Mouse (Mus musculus): ENCODE measurements around the gene Pkp1. TPM values are rescaled to one million over a fixed set of nuclear protein-coding genes. Genes with fewer than 3 reads are reported as not detected.

The Pkp1 gene
- 0.90 and 2.2 TPM in 2 replicates for polyA plus RNA-seq (2011; ENCODE audit: insufficient read length, low read depth, missing spikeins)

GRCm38 (mm10) chr1:135918644-135919407, at the start of gene Pkp1:
Gene Pkp1 (minus strand): TSS chr1:135919207.
- H3K4me3 ChIP-seq (ENCODE audit: insufficient read depth, low read length), result no peak within 1 kb of the TSS
- H3K27ac ChIP-seq (ENCODE audit: insufficient read depth, low read length), result no peak within 1 kb of the TSS
- TF ChIP-seq CTCF (IDR thresholded peaks at IDR 0.05; ENCODE audit: borderline replicate concordance, insufficient read depth, low read length), result no peak
- no peak for TF ChIP-seq POLR2A (IDR thresholded peaks at IDR 0.05; ENCODE audit: low read depth, low read length)
- H3K4me1 ChIP-seq (ENCODE audit: control insufficient read depth, insufficient read depth, low read length), result no peaks in the 10 kb centered on the region

GRCm38 (mm10) chr1:135967739-135968138, 48.7 kb upstream of the Pkp1 start:
- TF ChIP-seq CTCF (IDR thresholded peaks at IDR 0.05; ENCODE audit: borderline replicate concordance, insufficient read depth, low read length) (no peak), POLR2A (IDR thresholded peaks at IDR 0.05; ENCODE audit: low read depth, low read length) (no peak)
- no peak overlapping the region for H3K4me3 ChIP-seq (ENCODE audit: insufficient read depth, low read length)
- no peaks in the 10 kb centered on the region for H3K4me1 ChIP-seq (ENCODE audit: control insufficient read depth, insufficient read depth, low read length)
- no peak overlapping the region for H3K27ac ChIP-seq (ENCODE audit: insufficient read depth, low read length)

GRCm38 (mm10) chr1:135964561-135964960, 45.6 kb upstream of the Pkp1 start:
- no peak for TF ChIP-seq POLR2A (IDR thresholded peaks at IDR 0.05; ENCODE audit: low read depth, low read length)
- TF ChIP-seq CTCF (IDR thresholded peaks at IDR 0.05; ENCODE audit: borderline replicate concordance, insufficient read depth, low read length), result no peak
- Histone ChIP-seq H3K4me3 (ENCODE audit: insufficient read depth, low read length) (no peak overlapping the region), H3K4me1 (ENCODE audit: control insufficient read depth, insufficient read depth, low read length) (no peaks in the 10 kb centered on the region), H3K27ac (ENCODE audit: insufficient read depth, low read length) (no peak overlapping the region)

- Histone ChIP-seq H3K27ac (ENCODE audit: insufficient read depth, low read length) (no peak overlapping the region), H3K4me1 (ENCODE audit: control insufficient read depth, insufficient read depth, low read length) (no peaks in the 10 kb centered on the region), H3K4me3 (ENCODE audit: insufficient read depth, low read length) (no peak overlapping the region)
- TF ChIP-seq CTCF (IDR thresholded peaks at IDR 0.05; ENCODE audit: borderline replicate concordance, insufficient read depth, low read length) (no peak), POLR2A (IDR thresholded peaks at IDR 0.05; ENCODE audit: low read depth, low read length) (no peak)
Observed at GRCm38 (mm10) chr1:135963177-135963576, 44.2 kb upstream of the Pkp1 start.

- no peaks in the 10 kb centered on the region for H3K4me1 ChIP-seq (ENCODE audit: control insufficient read depth, insufficient read depth, low read length)
- no peak for TF ChIP-seq POLR2A (IDR thresholded peaks at IDR 0.05; ENCODE audit: low read depth, low read length)
- TF ChIP-seq CTCF (IDR thresholded peaks at IDR 0.05; ENCODE audit: borderline replicate concordance, insufficient read depth, low read length), result no peak
- no peak overlapping the region for H3K27ac ChIP-seq (ENCODE audit: insufficient read depth, low read length)
- H3K4me3 ChIP-seq (ENCODE audit: insufficient read depth, low read length), result no peak overlapping the region
Observed at GRCm38 (mm10) chr1:135958483-135958882, 39.5 kb upstream of the Pkp1 start.

- Histone ChIP-seq H3K4me3 (ENCODE audit: insufficient read depth, low read length) (no peak overlapping the region), H3K27ac (ENCODE audit: insufficient read depth, low read length) (no peak overlapping the region), H3K4me1 (ENCODE audit: control insufficient read depth, insufficient read depth, low read length) (peaks cover 4% of the 10 kb centered on the region)
- TF ChIP-seq POLR2A (IDR thresholded peaks at IDR 0.05; ENCODE audit: low read depth, low read length) (no peak), CTCF (IDR thresholded peaks at IDR 0.05; ENCODE audit: borderline replicate concordance, insufficient read depth, low read length) (no peak)
Observed at GRCm38 (mm10) chr1:135948871-135949270, 29.9 kb upstream of the Pkp1 start.

- TF ChIP-seq CTCF (IDR thresholded peaks at IDR 0.05; ENCODE audit: borderline replicate concordance, insufficient read depth, low read length) (no peak), POLR2A (IDR thresholded peaks at IDR 0.05; ENCODE audit: low read depth, low read length) (no peak)
- Histone ChIP-seq H3K4me1 (ENCODE audit: control insufficient read depth, insufficient read depth, low read length) (peaks cover 4% of the 10 kb centered on the region), H3K4me3 (ENCODE audit: insufficient read depth, low read length) (no peak overlapping the region), H3K27ac (ENCODE audit: insufficient read depth, low read length) (no peak overlapping the region)
Observed at GRCm38 (mm10) chr1:135946247-135946646, 27.2 kb upstream of the Pkp1 start.

GRCm38 (mm10) chr1:135945711-135946110, 26.7 kb upstream of the Pkp1 start:
- Histone ChIP-seq H3K4me3 (ENCODE audit: insufficient read depth, low read length) (no peak overlapping the region), H3K27ac (ENCODE audit: insufficient read depth, low read length) (no peak overlapping the region), H3K4me1 (ENCODE audit: control insufficient read depth, insufficient read depth, low read length) (peaks cover 4% of the 10 kb centered on the region)
- no peak for TF ChIP-seq POLR2A (IDR thresholded peaks at IDR 0.05; ENCODE audit: low read depth, low read length)
- peak; percentile 66; the same call in 1 of the 2 replicates for TF ChIP-seq CTCF (IDR thresholded peaks at IDR 0.05; ENCODE audit: borderline replicate concordance, insufficient read depth, low read length)

GRCm38 (mm10) chr1:135944526-135945259, 25.7 kb upstream of the Pkp1 start:
- Histone ChIP-seq H3K4me3 (ENCODE audit: insufficient read depth, low read length) (no peak overlapping the region), H3K4me1 (ENCODE audit: control insufficient read depth, insufficient read depth, low read length) (peaks cover 4% of the 10 kb centered on the region), H3K27ac (ENCODE audit: insufficient read depth, low read length) (no peak overlapping the region)
- TF ChIP-seq POLR2A (IDR thresholded peaks at IDR 0.05; ENCODE audit: low read depth, low read length) (no peak), CTCF (IDR thresholded peaks at IDR 0.05; ENCODE audit: borderline replicate concordance, insufficient read depth, low read length) (no peak)

GRCm38 (mm10) chr1:135943713-135944112, 24.7 kb upstream of the Pkp1 start:
- TF ChIP-seq CTCF (IDR thresholded peaks at IDR 0.05; ENCODE audit: borderline replicate concordance, insufficient read depth, low read length) (no peak), POLR2A (IDR thresholded peaks at IDR 0.05; ENCODE audit: low read depth, low read length) (no peak)
- peaks cover 7% of the 10 kb centered on the region for H3K4me1 ChIP-seq (ENCODE audit: control insufficient read depth, insufficient read depth, low read length)
- no peak overlapping the region for H3K4me3 ChIP-seq (ENCODE audit: insufficient read depth, low read length)
- H3K27ac ChIP-seq (ENCODE audit: insufficient read depth, low read length), result no peak overlapping the region
